Mouse (Mus musculus): ENCODE data around the gene Six5.

Six5 gene

GRCm38 (mm10) chr7:19097217-19097616, 2.8 kb downstream of the Six5 start:
- DNase-seq, result no peak

GRCm38 (mm10) chr7:19097863-19098262, 3.5 kb downstream of the Six5 start:
- no peak for DNase-seq

DNA sequence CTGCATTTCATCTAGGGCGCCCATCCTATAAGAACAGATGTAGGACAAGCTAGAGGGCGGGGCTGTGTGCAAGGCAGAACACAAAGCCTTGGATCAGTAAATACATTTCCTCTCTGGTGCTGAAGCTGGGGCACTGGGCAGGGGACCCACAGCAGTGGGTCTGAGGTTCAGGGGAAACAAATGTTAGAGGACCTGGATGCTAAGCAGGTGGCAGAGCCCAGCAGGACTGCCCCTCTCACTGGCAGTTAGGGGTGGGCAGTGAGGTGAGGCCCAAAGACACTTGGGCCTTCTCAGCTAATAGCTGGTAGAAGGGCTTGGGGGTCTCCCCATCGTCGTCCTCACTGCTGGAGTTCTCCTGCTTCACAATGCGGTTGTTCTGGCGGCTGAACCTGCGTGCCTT, 4.4 kb downstream of the Six5 start:
- DNase-seq, result no peak

DNA sequence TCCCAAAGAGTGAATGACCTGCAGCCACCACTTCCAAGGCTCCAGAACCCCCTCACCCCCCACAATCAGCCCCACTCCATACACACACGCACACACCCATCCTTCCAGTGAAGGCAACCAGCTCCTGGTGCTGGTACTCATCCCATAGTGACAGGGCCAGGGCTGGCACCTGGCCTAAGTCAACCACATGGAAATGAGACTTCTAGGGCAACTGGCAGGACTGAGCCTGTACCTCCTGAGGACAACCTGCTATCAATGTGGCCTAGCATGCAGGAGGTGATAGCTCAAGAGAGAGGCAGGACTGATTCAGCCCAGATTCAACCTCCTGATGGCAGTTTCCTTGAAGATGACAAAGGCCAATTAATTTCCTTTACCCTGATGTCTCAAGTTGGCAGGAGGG, 5.9 kb downstream of the Six5 start:
- DNase-seq, result no peak

DNA sequence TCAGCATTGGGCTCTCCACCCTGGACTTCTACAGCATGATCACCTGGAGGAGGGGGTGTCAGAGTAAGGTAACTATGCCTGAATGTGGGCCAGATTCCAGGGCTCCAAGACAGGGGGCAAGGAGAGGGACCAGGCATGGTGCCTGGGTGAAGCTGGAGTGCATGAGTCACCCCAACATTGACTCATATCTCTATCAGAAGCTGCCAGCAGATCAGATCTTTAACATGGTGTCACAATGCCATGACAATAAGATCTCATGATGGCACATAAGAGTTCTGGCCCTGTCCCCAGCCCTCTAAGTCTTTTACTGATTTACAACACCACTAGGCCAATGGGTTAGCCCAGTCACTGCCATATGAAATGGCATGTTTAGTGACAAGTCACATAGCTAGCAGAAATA, 9.3 kb downstream of the Six5 start:
- no peak for DNase-seq

GRCm38 (mm10) chr7:19104486-19104885, 10.1 kb downstream of the Six5 start:
- no peak for DNase-seq

DNA sequence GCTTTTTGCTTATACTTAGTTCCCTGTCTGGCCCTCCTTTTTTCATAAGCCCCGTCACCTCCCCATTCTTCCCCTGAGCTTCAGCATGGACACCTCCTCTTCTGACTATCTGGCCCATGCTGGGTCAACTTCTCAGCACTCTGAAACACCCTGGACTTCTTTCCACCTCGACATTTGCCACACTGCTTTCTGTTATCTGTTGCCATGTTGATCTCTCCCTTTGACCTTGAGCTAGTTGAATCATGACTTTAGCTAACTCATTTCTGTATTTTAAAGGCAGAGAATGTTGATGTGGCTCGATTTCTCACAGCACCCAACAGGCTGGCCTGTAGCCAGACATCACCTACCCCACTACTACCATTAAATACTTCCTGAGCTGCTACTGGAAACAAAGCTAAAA, 13.0 kb downstream of the Six5 start:
- no peak for DNase-seq

GRCm38 (mm10) chr7:19109565-19109964, 15.2 kb downstream of the Six5 start:
- no peak for DNase-seq

- peak; percentile 81 for DNase-seq
Measured at GRCm38 (mm10) chr7:19118028-19118771, 23.8 kb downstream of the Six5 start, which contains the start of gene Gm4969. Gene Gm4969 (minus strand): TSS chr7:19118368.

GRCm38 (mm10) chr7:19119083-19119482, 24.7 kb downstream of the Six5 start:
- DNase-seq, result no peak

DNA sequence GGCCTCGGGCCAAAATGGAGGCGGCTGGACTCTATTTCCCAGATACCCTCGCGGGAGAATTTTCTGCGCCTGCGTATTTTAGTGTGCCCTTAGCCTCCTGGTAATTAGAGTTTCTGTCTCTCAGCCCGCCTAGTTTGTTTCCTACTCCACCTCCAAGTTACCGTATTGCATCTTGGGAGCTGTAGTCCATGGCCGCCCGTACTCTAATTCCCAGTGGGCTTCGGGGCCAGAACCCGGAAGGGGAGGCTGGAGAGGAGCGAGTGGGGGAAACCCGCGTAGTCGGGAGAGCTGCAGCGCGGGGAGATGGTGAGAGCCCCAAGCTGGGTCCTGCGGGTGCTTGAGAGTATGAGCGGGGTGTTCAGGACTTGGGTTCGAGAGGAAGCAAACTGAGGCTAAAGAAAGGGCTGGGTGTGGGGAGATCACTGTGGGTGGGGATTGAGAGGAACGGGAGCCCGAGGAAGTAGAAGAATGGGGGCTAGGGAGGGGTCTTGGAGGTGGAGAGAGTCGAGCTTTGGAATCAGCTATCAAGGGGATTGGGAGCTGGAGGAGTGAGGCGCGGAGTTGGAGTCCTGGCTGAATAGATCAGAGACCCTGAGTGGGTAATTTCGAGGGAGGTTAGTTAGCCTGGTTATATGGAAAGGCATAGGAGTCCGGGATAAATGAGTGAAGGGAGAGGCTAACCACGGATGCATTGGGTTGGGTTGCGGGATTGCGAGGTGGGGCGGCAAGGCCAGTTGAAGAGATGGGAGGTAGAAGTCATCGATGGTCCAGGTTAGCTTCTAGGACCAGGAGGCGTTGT, 25.4 kb downstream of the Six5 start, which contains the start of gene Fbxo46:
Gene Fbxo46, plus strand, starts transcription at position 229 of the 799 bp plus-strand sequence.
- peak; percentile 85 for DNase-seq

DNA sequence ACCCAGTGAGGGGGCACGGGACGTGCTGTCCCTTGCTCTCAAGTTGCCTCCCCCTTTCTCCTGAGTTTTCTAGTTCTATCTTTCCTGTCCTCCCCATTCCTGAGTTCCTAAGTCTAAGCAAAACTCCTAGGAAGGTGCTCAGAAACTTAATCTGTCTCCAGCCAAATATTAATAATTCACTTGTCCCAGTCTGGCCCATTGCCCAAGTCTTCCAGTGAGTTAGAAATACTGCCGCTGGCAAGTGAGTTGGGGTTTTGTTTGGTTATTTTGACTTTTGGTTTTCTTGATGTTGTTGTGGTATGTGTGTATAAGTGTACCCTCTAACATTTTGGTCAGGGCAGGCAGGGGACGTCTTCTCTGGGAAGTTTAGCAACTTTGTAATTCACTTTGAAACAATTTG, 27.3 kb downstream of the Six5 start:
- no peak for DNase-seq

- DNase-seq, result no peak
Measured at GRCm38 (mm10) chr7:19124713-19125112, 30.3 kb downstream of the Six5 start.

GRCm38 (mm10) chr7:19127744-19128143, 33.4 kb downstream of the Six5 start:
- DNase-seq, result no peak

DNA sequence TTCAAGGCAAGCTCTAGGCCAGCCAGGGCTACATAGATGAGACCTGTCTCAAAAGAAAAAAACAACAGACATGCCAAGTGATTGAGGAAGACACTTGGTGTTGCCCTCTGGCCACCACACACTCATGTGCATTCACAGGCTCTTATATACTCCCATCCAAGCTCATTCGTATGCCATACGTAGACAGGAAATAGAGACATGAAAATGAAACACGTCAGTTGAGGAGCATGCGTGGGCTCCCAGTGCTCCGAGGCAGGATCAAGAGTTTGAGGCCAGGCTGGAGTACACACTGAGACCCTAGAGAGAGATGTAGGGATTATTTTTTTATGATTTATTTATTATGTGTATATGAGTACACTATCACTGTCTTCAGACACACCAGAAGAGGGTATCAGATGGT, 35.0 kb downstream of the Six5 start:
- no peak for DNase-seq

- no peak for DNase-seq
Measured at GRCm38 (mm10) chr7:19130657-19131056, 36.3 kb downstream of the Six5 start.

GRCm38 (mm10) chr7:19131324-19131848, 37.0 kb downstream of the Six5 start:
- DNase-seq, result peak; percentile 96

DNA sequence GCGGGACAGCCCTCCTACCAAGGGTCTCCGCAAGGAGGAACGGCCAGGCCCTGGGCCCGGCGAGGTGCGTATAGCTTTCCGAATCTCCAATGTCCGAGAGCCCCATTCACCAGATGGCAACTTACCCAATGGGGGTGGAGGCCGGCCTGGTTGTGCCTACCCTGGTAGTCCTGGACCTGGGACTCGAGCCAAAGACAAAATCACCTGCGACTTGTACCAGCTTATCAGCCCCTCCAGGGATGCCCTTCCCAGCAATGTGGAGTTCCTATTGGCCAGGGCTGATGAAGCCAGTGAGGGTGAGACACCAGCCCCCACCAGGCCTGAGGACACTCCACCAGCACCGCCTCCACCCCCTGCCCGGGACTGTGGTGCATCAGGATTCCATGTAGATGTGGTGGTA, 41.8 kb downstream of the Six5 start:
- no peak for DNase-seq

DNA sequence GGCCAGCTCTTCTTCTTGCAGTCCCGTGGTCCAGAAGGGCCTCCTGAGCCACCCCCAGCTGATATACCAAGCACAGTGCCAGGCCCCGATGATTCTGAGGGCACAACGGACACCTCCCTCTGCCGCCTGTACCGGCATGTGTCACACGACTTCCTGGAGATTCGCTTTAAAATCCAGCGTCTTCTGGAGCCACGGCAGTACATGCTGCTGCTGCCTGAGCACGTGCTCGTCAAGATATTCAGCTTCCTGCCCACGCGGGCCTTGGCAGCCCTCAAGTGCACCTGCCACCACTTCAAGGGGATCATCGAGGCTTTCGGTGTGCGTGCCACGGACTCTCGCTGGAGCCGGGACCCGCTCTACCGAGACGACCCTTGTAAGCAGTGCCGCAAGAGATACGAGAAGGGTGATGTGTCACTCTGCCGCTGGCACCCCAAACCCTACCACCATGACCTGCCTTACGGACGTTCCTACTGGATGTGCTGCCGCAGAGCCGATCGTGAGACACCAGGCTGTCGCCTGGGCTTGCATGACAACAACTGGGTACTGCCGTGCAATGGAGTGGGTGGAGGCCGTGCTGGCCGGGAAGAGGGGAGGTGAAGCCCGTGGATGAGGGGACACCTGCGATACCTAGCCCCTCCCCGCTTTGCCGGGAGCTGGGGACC, 42.4 kb downstream of the Six5 start:
- DNase-seq, result no peak

GRCm38 (mm10) chr7:19137380-19137779, 43.0 kb downstream of the Six5 start:
- peak; percentile 79 for DNase-seq

DNA sequence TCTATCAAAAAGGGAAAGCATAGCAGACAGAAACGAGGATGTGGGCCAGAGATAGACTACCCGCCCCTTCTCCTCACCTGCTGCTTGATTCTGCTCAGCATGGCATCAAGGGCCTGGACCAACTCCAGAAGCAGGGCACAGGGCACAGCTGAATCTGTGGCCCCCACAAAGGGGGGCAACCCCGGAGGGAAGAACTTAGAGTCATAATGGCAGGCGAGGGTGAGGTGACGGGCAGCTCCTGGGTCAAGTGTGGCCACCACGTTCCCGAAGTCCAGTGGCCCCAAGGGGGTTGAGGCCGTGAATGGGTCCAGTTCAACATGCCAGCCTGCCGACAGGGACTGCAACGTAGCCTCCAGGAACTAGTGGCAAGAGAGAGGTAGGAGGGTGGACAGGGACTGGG, 52.4 kb downstream of the Six5 start:
- DNase-seq, result no peak

DNA sequence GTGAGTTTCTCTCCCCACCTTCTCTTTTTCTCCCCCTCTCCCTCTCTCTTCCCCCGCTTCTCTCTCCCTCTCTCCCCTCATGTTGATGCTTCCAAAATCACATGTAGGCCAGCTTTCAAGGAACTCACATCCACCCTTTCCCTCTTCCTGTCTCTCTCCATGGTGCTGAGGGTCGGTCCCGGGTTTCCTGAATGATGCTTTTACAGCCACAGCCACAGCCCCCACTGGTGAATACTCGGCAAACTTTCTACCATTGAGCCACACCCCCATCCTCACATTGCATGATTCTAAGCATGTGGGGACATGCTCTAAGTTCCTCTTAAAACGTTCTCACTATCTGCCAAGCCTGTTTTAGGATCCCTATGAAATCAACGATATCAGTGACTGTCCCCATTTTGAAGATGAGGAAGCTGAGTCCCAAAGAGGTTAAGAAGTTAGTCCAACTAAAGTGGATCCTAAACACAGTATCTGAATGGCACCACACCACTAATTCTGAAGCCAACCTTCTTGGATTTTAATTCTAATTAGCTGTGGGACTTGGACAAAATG, 53.2 kb downstream of the Six5 start:
- no peak for DNase-seq

All from right cerebral cortex, postnatal 4 days (tissue).